Mouse (Mus musculus) frontal cortex, postnatal 14 days (tissue): ENCODE measurements at regions not wholly inside any gene's neighbourhood (a gene's known extent, or its start where the extent isn't known, plus 50 kb on each side); places are given as distances from the start of the nearest gene placed in this dataset.
A peak's percentile ranks its signal among the peaks of the same experiment; 100 is the strongest.

Source experiments
- DNase-seq, 2 experiments: peaks; one replicate each; pipeline ENCODE4 v3.0.0; 2022; ENCODE audit warnings: low spot score in 2 of 2

DNA sequence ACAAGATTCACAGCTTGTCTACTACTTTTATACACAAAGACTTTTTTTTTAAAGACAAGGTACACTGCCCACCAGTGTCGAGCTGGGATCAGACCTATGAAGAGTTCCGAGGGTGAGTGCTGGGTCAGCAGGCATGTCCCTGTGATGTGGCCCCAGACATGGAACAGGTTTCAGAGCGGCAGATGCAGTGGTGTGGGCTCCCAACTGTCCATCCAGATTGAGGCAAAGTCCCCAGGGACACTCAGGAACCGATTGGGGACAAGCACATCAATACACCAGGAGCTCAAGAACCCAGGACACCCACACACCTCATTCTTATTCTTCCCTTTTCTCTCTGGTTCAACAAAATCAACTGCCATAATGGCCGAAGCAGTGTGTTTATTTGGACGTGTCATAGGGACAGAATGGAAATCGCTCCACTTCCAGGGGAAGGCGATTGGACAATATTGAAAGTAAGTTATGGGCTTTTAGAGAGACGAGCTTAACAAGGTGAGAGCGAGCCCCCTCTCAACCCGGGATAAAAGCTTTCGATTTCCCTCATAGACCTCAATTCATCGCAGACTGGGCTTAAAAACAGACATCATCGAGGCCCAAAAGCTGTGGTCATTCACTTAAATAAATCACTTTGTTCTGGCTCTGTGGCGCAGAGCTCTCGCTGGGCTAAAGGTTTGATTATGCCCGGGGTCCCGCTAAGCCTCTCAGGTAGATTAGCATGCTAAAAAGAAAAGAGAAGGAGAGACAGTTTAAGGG lies 127.6 kb upstream of the Zdhhc25 start:
- no peak for DNase-seq

DNA sequence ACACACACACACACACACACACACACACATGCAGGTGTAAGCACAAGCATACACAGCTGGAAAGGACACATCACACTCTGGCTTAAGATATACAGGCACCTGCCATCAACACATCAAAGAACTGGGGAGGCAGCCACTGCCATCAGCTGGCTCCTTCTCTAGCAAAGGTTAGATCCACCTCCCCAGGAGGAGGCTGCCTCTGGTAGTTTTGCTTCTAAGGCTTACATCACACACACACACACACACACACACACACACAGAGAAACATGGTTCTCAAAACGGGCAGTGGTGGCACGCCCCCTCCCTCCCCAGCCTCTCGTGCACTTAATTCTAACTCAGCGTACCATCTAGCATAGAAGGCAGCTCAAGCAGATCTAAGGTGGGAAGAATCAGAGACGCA lies 126.9 kb upstream of the Zdhhc25 start:
- no peak for DNase-seq

DNA sequence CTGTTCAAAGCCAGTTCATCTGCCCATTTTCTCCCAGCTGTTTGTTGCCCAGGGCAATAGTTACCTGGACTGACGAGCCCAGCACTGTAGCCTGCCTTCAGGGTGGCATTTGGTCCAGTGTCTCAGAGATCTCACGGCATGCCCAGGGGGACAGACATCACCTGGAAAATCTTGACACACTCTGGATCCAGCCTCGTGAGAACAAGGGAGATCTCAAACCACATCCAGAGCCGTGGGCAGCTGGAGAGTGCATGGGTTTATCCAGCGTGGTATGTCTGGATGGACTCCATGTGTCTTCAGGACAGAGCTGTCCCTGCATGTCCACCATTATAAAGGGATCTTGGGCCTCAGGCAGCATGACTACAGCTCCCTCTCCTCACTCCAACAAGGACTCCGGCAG lies 116.6 kb upstream of the Zdhhc25 start:
- DNase-seq, result no peak

DNA sequence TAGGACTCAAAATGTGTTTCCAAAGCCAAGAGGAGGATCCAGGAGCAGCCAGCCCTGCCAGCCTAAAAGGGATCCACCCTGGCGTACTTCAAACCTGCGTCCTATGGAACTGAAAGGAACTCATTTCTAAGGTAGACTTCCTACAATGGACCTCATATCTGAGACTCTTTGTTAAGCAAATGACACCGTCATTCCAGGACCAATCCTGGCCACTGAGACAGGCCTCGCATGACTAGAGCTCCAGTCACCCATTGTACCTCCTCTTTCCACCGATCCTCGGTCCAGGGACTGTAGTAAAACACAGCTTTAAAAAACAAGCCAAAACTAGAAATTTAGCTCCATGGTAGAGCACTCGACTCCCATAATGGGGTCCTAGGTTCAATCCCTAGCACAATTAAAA lies 110.4 kb upstream of the Zdhhc25 start:
- no peak for DNase-seq

DNA sequence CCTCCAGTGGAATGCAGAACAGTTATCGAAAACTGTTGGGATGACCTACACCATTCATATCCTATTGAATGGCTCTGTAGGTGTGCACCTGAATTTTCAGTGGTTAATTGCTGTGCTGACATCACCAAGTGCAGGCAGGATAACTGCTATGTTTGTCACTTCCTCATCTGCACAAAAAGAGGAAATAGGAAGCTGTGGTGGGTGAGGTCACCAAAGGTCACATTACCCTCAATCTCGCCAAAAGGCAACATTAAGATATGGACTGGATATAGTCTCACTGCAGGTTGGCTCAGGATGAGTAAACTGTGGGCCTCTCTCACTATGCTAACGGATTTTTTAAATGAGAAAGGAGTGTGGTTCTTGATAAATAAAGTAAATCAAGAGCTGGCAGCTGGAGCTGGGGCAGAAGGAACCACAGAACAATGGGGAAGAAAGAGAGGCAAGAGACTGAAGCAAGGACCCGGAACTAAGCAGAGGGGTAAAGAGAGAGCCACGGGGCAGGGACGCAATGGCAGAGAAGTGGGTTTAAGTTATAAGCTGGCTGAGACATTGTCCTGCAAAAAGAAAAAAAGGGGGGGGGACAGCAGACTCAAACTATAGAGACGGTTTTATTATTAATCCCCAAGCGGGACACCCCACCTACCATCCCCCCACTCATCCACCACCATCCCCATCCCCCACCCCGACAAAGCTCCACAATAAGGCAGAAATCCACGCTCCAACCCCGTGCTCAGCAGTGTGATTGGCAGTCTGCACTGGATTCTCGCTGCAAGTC lies 109.6 kb upstream of the Zdhhc25 start:
- no peak for DNase-seq

DNA sequence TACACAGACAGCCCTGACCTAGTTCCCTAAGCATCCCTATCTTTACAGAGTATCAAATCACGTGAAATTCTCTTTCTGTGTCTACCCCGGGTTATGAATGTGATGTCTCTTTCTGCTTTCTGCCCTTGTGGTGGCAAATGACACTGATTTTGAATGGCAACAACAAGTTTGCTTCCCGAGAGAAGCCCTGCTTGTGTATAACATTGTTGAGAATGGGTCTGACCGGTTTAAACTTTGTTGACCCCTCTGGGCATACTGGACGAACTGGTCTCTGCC lies 109.1 kb upstream of the Zdhhc25 start:
- no peak for DNase-seq

DNA sequence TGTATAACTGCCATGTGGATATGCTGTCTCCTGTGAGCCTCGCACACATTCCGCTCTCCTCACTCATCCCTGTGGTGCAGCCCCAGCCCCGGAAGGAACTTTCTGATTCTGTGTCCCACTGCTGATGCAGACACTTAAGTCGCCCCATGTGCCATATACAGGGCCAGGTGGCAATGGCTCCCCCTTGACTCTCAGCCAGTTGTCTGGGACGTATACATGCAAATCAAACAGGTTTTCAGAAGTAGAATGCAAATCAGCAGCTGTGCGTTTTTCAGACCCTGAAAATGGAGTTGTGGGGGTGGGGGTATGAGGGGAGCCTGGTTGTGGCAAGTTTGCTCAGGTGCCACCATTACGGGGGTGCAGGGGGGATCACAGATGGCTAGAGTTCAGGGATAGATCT lies 102.1 kb upstream of the Zdhhc25 start:
- no peak for DNase-seq

DNA sequence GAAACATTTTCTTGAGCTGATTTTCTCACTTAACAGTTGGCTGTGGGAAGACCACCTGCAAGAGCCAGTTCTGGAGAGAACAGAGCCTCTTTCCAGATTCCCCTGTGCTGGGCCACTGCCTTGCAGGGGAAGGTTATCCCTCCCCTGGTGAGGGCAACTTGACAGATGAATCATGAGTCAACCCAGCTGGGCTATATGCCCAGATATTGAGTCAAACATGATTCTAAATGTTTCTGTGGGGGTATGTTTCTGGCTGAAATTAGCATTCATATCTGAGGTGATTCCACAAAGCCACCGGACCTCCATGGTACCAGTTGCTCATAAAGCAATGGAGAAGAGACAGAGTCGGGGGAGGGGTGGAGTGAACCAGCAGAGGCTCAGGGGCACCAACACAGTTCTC lies 97.8 kb upstream of the Zdhhc25 start:
- DNase-seq, result no peak

DNA sequence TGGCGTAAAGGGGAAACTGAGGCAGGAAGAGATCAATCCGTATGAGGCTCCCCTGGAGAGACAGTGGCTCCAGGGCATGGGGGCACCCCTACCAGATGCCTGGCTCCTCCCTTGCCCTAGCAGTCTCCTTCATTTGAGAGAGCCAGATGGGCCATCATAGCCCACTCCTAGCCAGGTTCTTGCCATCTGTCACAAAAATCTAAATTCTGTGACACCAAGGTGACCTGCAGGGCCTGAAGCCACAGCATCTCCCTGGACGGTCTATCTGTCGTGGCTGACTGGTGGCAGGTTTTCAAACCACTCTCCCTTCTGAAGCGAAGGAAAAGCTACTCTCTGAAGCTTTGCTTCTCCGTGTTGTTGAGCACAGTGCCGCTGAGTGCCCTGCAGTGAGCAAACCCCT lies 96.2 kb upstream of the Zdhhc25 start:
- DNase-seq, result no peak

DNA sequence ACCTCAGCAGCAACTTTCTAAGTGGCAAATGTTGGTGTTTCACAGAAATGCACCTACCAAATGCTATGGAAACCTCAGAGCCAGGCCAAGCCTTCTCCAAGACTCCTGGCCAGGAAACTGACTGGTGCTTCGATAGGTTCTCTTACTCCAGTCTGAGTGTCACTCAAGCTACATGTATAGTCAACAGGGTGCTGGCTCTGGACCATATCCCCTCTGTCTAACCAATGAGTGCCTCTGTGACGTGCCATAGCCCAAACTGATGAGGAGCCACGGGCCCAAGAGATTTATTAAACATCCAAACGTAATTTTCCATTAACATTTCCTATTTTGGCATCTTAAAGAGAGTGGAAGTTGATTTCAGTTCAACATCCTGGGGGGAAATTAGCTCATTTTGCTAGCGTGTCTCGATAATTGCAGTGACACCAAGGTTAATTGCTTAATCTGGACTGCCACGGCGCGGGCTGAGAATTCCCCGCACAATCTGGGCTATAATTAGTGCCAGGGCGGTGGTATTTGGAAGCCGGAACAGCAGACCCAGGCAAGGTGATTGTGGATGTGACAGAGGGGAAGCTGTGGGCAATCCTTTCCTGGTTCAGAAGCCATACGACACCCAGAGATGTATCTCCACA lies 94.5 kb upstream of the Zdhhc25 start:
- DNase-seq, result no peak

DNA sequence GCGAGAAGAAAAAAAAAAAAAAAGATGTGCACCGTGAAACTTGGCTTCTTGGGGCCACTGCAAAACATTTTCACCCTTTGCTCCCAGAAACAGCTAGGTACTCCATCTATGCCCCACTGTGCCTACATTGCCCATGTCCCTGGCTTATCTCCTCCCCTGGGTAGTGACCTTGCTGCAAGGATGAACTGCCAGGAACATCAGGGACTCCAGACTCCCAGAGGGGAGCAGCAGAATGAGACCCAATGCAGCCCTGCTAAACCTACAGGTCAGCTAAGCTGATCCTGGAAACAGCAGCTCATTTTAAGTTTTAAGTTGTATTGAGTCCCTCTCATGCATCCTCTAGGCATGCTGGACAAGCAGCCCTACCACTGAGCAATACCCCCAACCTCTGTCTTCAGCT lies 92.2 kb upstream of the Zdhhc25 start:
- DNase-seq, result no peak

DNA sequence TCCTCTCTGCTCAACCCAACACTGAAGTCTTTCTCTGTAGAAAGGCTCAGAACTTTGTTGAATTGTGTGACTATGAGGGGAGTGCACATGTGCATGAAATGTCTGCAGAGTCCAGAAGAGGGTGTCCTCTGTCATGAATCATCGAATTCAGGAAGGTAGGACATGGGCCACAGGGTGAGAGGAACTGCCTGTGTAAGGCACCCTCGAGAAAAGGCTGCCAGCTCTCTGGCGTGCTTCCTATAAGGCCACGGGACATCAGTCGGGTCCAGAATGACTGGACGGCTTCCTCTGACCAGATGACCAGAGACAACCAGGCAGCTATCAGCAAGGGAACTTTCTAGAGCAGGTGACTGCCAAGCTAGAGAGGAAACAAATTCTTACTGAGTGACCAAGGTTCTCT lies 91.1 kb upstream of the Zdhhc25 start:
- DNase-seq, result no peak

DNA sequence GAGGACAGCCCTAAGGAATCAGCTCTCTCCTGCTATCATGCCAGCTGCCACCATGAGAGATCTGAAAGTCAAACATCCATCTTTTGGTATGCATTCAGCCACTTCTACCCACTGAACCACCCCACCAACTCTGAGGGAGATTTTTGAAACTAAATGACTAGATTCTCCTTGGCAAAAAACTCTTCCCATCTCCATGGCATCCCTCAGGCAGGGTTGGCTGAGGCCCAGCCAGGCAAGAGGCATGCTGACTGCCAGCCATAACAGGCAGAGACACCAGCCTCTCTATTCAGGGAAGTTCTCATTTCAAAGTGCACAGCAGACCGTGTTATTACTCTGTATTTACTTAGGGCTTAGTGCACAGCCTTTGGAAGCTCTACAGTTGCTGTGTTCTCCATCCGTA lies 90.5 kb upstream of the Zdhhc25 start:
- DNase-seq, result peak; percentile 19 to 23

DNA sequence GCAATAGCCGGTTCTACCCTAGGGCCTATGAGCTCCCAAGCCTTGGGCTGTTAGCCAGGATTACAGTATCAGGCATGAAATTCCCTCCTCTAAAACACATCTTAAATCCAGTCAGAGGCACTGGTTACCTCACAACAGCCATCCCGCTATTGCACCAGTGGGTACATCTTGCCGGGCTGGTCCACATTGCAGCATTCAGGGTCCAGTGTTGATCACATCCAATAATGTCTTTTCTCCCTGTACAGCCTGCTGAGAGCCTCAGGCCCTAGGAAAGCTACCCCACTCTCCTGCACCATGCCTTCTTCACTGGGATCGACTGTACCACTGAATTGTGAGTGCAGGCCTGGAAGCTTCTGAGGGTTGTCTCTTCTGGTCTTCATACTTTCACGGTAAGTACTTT lies 86.0 kb upstream of the Zdhhc25 start:
- DNase-seq, result no peak

DNA sequence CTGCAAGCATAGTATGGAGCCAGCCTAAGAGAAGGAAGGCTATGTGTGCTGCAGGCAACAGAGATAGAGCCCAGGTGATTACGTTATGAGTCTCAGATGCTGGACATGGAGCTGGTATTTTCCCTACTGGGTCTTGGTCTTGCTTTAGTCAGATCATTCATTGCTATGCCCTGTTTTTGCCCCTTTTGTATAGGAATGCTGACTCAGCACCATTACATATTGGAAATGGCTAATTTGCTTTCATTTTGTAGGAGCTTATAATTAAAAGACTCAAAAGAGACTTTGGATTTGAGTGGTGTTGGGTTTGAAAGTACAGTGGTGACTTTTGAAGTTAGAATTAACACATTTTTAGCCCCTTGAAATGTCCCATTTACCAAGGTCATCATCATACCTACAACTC lies 68.9 kb upstream of the Zdhhc25 start:
- no peak for DNase-seq

DNA sequence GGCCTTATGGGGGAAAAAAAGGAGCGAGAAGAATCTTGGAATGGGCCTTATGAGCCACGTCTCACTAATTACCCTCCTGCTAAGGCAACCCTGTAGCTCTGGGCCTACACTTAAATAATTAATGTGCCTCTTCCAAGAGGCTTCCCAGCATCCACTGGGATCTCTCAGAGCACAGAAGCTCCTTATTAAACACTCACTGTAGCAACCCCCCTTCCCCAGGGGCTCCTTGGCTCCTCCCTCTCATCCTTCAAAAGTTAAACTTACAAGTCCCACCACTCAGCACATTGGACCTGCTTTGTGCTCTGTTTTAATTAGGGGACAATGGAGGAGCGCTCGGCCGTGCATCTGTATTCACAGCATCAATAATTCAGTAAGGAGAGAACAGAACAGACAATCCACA lies 68.1 kb upstream of the Zdhhc25 start:
- no peak for DNase-seq

DNA sequence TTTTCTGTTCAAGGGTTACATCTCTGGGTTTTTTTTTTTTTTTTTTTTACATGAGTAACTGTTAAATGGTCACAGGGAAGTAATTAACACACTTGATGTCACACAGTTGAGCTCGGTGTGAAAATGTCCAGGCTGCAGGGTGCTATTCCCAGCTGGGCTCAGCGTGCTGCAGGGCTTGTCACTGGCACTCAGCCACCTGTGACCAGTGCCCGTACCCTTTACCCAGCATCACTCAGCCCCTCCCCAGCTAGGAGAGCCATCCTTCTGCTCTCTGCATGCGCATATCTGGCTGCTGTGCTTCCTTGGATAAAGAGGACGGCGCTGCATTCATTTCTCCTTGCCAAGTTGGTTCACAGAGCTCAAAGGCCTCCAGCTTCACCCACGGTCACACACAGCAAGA lies 66.7 kb upstream of the Zdhhc25 start:
- DNase-seq, result no peak

DNA sequence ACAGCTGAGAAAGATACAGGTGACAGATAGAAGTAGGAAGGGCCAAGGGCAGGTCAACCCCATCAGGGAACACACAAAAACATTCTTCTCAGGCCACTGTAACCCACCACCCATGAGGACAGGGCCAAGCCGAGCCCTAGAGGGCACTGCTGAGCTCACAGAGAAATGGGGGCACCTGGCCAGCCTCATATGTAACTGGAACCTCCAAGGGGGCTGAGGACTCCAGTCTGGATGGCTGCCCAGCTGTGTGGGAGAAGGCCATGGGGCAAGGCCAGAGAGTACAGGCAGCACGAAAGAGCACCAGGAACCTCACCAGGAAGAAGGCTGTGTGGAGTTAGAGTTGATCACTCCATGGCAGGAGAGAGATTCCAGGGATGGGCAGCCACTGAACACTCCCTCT lies 64.6 kb upstream of the Zdhhc25 start:
- DNase-seq, result no peak

DNA sequence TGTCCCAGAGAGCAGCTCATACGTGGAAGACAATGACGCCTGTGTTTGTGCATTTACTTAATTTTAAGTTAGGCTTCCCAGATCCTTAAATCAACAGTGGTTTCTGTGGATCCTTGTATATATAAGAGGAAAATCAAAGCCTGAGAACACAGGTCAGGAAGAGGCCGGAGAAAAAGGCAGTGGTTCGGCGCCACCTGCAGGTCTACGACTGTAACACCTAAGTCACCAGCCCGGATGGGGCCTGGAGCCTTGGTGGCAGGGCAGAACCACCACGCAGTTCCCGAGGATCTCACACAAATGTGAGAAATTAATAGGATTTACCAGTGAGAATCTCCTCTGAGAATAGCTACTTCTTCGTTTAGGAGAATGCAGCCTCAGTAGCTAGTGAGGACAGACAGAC lies 62.9 kb upstream of the Zdhhc25 start:
- peak in 1 of 2 experiments; percentile 52 for DNase-seq

DNA sequence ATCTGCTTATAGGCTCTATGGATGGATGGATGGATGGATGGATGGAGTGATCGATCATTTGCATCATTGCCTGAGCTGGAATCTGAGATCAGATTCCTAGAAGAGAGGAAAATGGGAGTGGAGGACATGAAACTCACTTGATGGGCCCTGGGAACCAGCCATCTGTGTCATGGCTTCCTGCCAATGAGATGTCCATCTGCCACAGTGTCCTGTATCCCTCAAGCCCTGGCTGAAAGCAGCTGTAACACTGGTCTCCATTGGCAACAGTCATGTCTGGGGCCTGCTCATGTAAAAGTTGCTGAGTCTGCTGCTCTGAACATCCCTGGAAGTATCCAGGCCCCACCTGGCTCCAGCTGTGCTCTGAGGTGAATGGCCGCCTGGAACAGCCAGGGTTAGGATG lies 57.5 kb upstream of the Zdhhc25 start:
- no peak for DNase-seq

DNA sequence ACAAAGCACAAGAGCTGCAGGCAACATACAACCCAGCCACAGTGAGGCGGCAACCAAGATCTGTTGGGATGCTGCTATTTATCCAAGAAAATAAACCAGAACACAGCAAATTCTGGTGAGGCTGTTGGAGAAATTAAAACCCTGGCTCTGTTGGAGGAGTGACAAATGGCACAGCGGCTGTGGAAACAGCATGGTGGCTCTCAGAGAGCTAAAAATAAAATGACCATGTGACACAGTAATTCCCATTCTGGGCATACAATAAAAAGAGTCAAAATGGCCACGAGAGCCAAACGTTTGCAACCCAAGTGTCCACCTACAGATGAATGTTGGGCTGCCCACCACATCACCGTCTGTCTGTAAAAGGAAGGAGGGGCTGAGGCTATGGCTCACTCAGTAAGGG lies 55.9 kb upstream of the Zdhhc25 start:
- no peak for DNase-seq

DNA sequence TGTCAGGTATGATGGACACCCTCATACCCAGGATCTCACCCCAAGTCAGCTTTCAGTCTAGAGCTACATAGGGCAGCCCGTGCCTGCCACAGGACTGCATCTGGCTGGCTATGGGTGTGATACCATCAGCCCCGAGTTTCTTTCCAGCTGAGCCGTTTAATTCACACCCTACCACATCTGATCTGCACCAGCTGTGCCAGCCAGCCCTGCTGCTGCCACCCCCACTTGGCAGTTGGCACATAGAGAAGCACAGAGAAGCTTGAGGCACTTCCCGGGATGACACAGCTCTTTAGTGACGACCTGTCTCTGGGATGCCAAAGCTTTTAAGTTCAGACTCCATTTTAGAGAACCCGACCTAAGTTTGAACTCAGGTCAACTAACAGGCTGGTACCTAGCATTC lies 51.8 kb upstream of the Zdhhc25 start:
- no peak for DNase-seq
